ENCODE assay signal across 8 mouse cellular contexts in the genomic region with DNA sequence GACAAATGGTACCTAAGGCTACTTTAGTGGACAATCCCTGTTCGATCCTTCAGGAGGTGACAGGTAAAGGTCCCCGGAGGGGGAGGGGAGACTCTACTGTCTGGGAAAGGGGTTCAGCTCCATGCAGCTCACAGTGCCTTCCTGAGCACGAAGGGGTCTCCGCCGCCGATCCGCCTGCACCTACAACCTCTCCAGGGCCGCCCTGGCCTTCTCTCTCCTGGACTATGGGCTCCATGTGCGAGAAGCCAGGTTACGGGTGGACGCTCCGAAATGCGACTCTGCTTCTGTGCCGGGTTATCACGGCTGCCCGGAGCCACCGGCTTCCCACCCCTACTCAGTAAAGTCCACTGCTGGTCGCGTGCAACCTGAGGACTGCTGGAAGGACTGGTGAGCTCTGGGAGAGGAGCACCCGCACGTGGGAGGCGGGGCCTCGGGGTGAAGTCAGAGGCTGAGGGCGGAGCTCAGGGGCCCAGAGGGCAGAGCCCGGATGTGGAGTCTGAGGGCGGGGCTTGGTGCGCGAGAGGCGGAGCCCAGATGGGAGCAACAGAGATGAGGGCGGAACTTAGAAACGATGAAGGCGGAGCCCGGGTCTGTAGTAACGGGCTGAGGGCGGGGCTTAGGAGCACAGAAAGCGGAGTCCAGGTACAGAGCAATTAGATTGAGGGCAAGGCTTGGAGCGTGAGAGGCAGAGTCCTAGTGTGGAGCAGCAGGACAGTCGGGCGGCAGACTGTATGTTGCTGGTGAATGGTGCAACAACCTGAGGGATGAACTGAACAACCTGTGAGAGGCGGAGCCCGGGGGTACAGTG. TPM values are rescaled to one million over a fixed set of nuclear protein-coding genes. Genes with fewer than 3 reads are reported as not detected.
DNase-seq lines count a peak whose midpoint lies in the region; ATAC-seq and TF ChIP-seq lines count a peak whose summit lies in the region.

No protein-coding gene starts in this region.

- WGBS in lung, adult 2 months, result 13% methylated on average over 41 of the region's 41 CpGs
- WGBS in thymus, adult 2 months, result 18% methylated on average over 41 of the region's 41 CpGs

- peak; percentile 97 for ATAC-seq in neutrophil, adult 5-6 weeks (ENCODE audit: extremely low read depth, insufficient number of reproducible peaks, low FRiP score, poor library complexity, severe bottlenecking)

- H3K4me1 ChIP-seq in lung, adult 2 months (ENCODE audit: control insufficient read depth, insufficient read depth, low read length), result peaks cover 6% of the 10 kb centered on the region; the same call in 1 of the 2 replicates
- H3K4me1 ChIP-seq in thymus, adult 2 months (replicated peaks; ENCODE audit: control insufficient read depth, insufficient read depth, low read length), result peaks cover 13% of the 10 kb centered on the region

- no peak for TF ChIP-seq POLR2A in lung, adult 2 months (IDR thresholded peaks at IDR 0.05; ENCODE audit: borderline replicate concordance, extremely low read depth, low read depth, low read length)
- 0 out of 2 replicates have a peak, but pooled peaks have one; percentile 20 for TF ChIP-seq POLR2A in thymus, adult 2 months (IDR thresholded peaks at IDR 0.05; ENCODE audit: control insufficient read depth, extremely low read depth, insufficient read depth, low read length, poor library complexity)

- no peak for TF ChIP-seq CTCF in layer of hippocampus, adult 2 months (conservative IDR thresholded peaks at IDR 0.05)
- no peak for TF ChIP-seq CTCF in lung, adult 2 months (IDR thresholded peaks at IDR 0.05; ENCODE audit: insufficient read depth, low read length)
- no peak for TF ChIP-seq CTCF in thymus, adult 2 months (IDR thresholded peaks at IDR 0.05; ENCODE audit: borderline replicate concordance, control insufficient read depth, extremely low read depth, insufficient read depth, low read length, poor library complexity)

- H3K27ac ChIP-seq in layer of hippocampus, adult 2 months, result peak overlapping the region; percentile 79
- no peak overlapping the region for H3K27ac ChIP-seq in thymus, adult 2 months (ENCODE audit: control insufficient read depth, insufficient read depth, low read length)

- no peaks in the 10 kb centered on the region for H3K27me3 ChIP-seq in thymus, adult 2 months (ENCODE audit: control insufficient read depth, insufficient read depth, low read length)

- peak overlapping the region; percentile 56 for H3K4me3 ChIP-seq in layer of hippocampus, adult 2 months
- peak overlapping the region; percentile 63 for H3K4me3 ChIP-seq in lung, adult 2 months (replicated peaks; ENCODE audit: extremely low read depth, low read depth, low read length)
- peak overlapping the region; percentile 40 for H3K4me3 ChIP-seq in thymus, adult 2 months (ENCODE audit: control insufficient read depth, insufficient read depth, low read length)

- H3K36me3 ChIP-seq in thymus, adult 2 months (ENCODE audit: control insufficient read depth, insufficient read depth, low read length), result no peaks in the 10 kb centered on the region

- DNase-seq in ES-CJ7 (ENCODE audit: low read depth, low spot score), result peak; percentile 94
- peak; percentile 97 for DNase-seq in cerebellum, adult 9-10 months
- peak; percentile 66 for DNase-seq in forelimb bud, embryonic 11.5 days (ENCODE audit: low read depth, low spot score)
- DNase-seq in heart, postnatal 4 days, result peak; percentile 89
- DNase-seq in layer of hippocampus, adult 2 months (ENCODE audit: low spot score in 2 of 2), result peak; percentile 94 to 95
- DNase-seq in lung, adult 2 months, result peak; percentile 92
- DNase-seq in thymus, adult 2 months, result peak; percentile 88

RNA-seq across cellular contexts. Expression of a gene that starts 9.5 kb away (rescaled TPM):
- not detected for total RNA-seq in heart, postnatal 4 days (2021)
- total RNA-seq in layer of hippocampus, adult 2 months (2021), result not detected
- not detected in 2 replicates for polyA plus RNA-seq in lung, adult 2 months (2012; rRNA removed)
- not detected in 2 replicates for total RNA-seq in neutrophil, adult 5-6 weeks (2017)
- not detected in 2 replicates for polyA plus RNA-seq in thymus, adult 2 months (2012; rRNA removed)
